Mouse (Mus musculus) forebrain, embryonic 11.5 days (tissue): ENCODE data around the gene Mpp3. TPM values are rescaled to one million over a fixed set of nuclear protein-coding genes. Genes with fewer than 3 reads are reported as not detected.
A peak's percentile ranks its signal among the peaks of the same experiment; 100 is the strongest.

ENCODE experiments used
- ATAC-seq: fragments of 200-750 bp; cut with Nextera tagmentation; replicated peaks from 2 replicates; pipeline ENCODE4 v1.8.0; 2017; ENCODE audit warnings: moderate TSS enrichment; ENCODE audit not compliant: low FRiP score
- DNase-seq: peaks from one replicate; pipeline ENCODE4 v3.0.0-alpha.2; 2017; ENCODE audit warnings: low spot score
- H3K27ac ChIP-seq: fragments of 300-500 bp; sonication (generic); 2 replicates; pipeline ENCODE4 v1.5.1; 2014; ENCODE audit warnings: low read depth, low read length
- H3K27me3 ChIP-seq: fragments of 300-500 bp; sonication (generic); 2 replicates; pipeline ENCODE4 v1.6.1; 2014; ENCODE audit warnings: mild to moderate bottlenecking, low read length, mixed read lengths; ENCODE audit not compliant: control insufficient read depth, insufficient read depth
- H3K36me3 ChIP-seq: fragments of 300-500 bp; sonication (generic); 2 replicates; pipeline ENCODE4 v1.6.1; 2014; ENCODE audit warnings: mild to moderate bottlenecking, low read length, moderate library complexity, mixed read lengths; ENCODE audit not compliant: control insufficient read depth, insufficient read depth
- H3K4me1 ChIP-seq: fragments of 300-500 bp; sonication (generic); replicated peaks from 2 replicates; pipeline ENCODE4 v1.6.1; 2014; ENCODE audit warnings: low read length, mixed read lengths; ENCODE audit not compliant: control insufficient read depth, insufficient read depth
- H3K4me2 ChIP-seq: fragments of 300-500 bp; sonication (generic); 2 replicates; pipeline ENCODE4 v1.6.1; 2014; ENCODE audit warnings: low read depth, mild to moderate bottlenecking, low read length, moderate library complexity, mixed read lengths; ENCODE audit not compliant: severe bottlenecking
- H3K4me3 ChIP-seq: fragments of 300-500 bp; sonication (generic); 2 replicates; pipeline ENCODE4 v1.5.1; 2014; ENCODE audit warnings: low read depth, low read length
- H3K9ac ChIP-seq: fragments of 300-500 bp; sonication (generic); 2 replicates; pipeline ENCODE4 v1.6.1; 2014; ENCODE audit warnings: low read length
- H3K9me3 ChIP-seq: fragments of 300-500 bp; sonication (generic); 2 replicates; pipeline ENCODE4 v1.6.1; 2016; ENCODE audit warnings: low read length, mixed read lengths; ENCODE audit not compliant: control insufficient read depth
- WGBS: fragments of 180-500 bp; shearing (Covaris S2); extraction: QIAGEN DNeasy Blood & Tissue Kit; methylation state at CpG from one replicate; pipeline ENCODE4 v1.1.7; 2014; 5-methylcytosine and 5-hydroxymethylcytosine counted together
- polyA plus RNA-seq: library from polyadenylated mRNA; unstranded; fragments of >200 nt; fragmentation: Nextera tagmentation; extraction: Ambion mirVana; gene quantifications from 2 replicates; pipeline ENCODE4 v1.2.1, GENCODE M21; 2014

The Mpp3 gene
- polyA plus RNA-seq, 1 experiment from 2014 or later = 22.1 TPM

DNA sequence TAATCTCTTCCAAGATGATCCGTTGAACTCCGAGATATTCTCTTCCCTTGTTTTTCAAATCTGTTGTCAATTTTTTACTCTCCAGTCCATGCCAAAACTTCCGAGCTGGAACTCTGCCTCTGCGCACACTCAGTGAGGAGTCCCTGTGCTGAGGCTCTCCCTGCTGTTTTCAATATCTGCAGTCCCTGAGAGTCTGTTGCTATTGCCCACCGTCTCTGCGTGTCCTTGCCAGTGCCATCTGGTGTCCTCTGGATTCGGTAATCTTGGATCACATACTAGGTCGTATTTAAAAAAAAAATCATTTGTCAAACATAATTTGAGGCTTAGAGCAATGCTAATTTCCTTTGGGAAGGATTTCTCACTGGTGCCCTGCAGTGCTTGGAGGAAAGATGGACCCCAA is 6.6 kb upstream of the Mpp3 start:
- WGBS = 73% methylated on average over 8 of the region's 8 CpGs
- Histone ChIP-seq H3K27me3 (no peaks in the 10 kb centered on the region), H3K9ac (no peak overlapping the region), H3K9me3 (no peaks in the 10 kb centered on the region), H3K4me3 (no peak overlapping the region), H3K36me3 (no peaks in the 10 kb centered on the region), H3K4me2 (no peak overlapping the region), H3K4me1 (no peaks in the 10 kb centered on the region), H3K27ac (no peak overlapping the region)
- ATAC-seq (no peak), DNase-seq (no peak)

- no peak overlapping the region for H3K4me3 ChIP-seq
- no peak for ATAC-seq
- no peaks in the 10 kb centered on the region for H3K27me3 ChIP-seq
- H3K9me3 ChIP-seq = no peaks in the 10 kb centered on the region
- no peak overlapping the region for H3K27ac ChIP-seq
- H3K9ac ChIP-seq = no peak overlapping the region
- DNase-seq = no peak
- 89% methylated on average over 12 of the region's 12 CpGs for WGBS
- no peak overlapping the region for H3K4me2 ChIP-seq
- no peaks in the 10 kb centered on the region; the same call in 1 of the 2 replicates for H3K4me1 ChIP-seq
- no peaks in the 10 kb centered on the region for H3K36me3 ChIP-seq
Measured at GRCm38 (mm10) chr11:102033055-102033591, 4.9 kb upstream of the Mpp3 start.

- Histone ChIP-seq H3K4me3 (no peak overlapping the region), H3K9me3 (no peaks in the 10 kb centered on the region), H3K9ac (no peak overlapping the region), H3K36me3 (no peaks in the 10 kb centered on the region), H3K27me3 (no peaks in the 10 kb centered on the region), H3K4me2 (no peak overlapping the region), H3K4me1 (peaks cover 7% of the 10 kb centered on the region), H3K27ac (no peak overlapping the region)
- 83% methylated on average over 7 of the region's 7 CpGs for WGBS
- DNase-seq = no peak
- ATAC-seq = no peak
Measured at GRCm38 (mm10) chr11:102031149-102031548, 2.9 kb upstream of the Mpp3 start.

DNA sequence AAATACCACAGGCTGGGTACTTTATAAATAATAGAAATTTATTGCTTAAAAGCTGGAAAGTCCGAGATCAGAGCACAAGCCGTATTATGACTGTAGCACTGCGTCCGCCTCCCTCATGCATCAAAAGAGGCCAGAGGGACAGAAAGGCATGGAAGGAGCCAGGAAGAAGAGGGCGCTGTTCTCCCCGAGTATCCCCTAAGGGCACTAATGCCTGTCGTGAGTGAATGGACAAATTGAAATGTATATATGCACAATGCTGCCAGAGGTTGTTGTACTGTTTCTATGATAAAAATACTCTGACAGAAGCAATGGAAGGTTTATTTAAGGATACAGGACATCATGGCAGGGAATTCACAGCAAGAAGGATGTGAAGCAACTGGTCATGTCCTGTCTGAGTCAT is 1.7 kb upstream of the Mpp3 start:
- DNase-seq = no peak
- Histone ChIP-seq H3K9me3 (no peaks in the 10 kb centered on the region), H3K4me2 (no peak overlapping the region), H3K9ac (no peak overlapping the region), H3K27me3 (no peaks in the 10 kb centered on the region), H3K4me3 (no peak overlapping the region), H3K36me3 (no peaks in the 10 kb centered on the region), H3K27ac (no peak overlapping the region), H3K4me1 (peaks cover 11% of the 10 kb centered on the region)
- ATAC-seq = no peak
- 41% methylated on average over 7 of the region's 7 CpGs for WGBS

- H3K4me2 ChIP-seq = no peak overlapping the region
- no peak overlapping the region for H3K4me3 ChIP-seq
- H3K4me1 ChIP-seq = peaks cover 11% of the 10 kb centered on the region
- no peaks in the 10 kb centered on the region for H3K27me3 ChIP-seq
- no peak for ATAC-seq
- no peaks in the 10 kb centered on the region for H3K9me3 ChIP-seq
- DNase-seq = no peak
- H3K27ac ChIP-seq = no peak overlapping the region
- no peaks in the 10 kb centered on the region for H3K36me3 ChIP-seq
- 91% methylated on average over 4 of the region's 4 CpGs for WGBS
- no peak overlapping the region for H3K9ac ChIP-seq
Measured at GRCm38 (mm10) chr11:102029304-102029703, 1.0 kb upstream of the Mpp3 start.

DNA sequence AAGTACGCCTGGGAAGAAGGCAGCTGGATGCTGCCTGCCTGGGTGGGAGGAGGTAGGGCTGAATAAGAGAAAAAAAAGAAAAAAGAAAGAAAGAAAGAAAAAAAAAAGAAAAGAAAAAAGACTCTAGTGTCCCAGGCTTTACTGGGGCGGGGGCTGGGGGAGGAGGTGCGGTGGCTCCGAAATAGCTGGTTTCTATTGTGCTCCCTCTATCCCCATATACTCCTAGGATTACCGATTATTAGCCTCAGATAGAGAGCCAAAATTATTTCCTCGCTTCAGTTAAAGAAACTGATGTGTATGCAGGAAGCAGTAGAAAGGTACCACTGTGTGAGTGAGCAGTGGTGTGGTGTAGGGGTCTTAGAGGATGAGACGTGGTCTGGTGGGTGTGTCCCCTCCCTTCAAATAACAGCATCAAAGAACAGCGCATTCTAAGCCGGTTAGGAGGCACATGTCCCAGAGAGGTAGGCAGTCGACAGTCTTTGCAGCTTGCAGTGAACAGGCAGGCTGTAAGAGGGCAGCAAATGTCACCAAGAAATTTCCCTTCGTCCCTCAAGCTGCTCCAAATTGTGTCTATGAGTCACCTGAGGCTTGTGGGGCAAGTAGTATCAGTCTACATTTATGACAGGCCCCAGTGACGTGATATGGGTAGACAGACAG is 772 bp downstream of the Mpp3 start:
- Histone ChIP-seq H3K4me3 (peak overlapping the region; percentile 65), H3K27ac (peak overlapping the region; percentile 83), H3K4me1 (peaks cover 11% of the 10 kb centered on the region), H3K9ac (peak overlapping the region; percentile 83), H3K36me3 (no peaks in the 10 kb centered on the region), H3K9me3 (no peaks in the 10 kb centered on the region), H3K4me2 (peak overlapping the region; percentile 84), H3K27me3 (no peaks in the 10 kb centered on the region)
- WGBS = 6% methylated on average over 12 of the region's 12 CpGs
- no peak for DNase-seq
- ATAC-seq = peak; percentile 35

DNA sequence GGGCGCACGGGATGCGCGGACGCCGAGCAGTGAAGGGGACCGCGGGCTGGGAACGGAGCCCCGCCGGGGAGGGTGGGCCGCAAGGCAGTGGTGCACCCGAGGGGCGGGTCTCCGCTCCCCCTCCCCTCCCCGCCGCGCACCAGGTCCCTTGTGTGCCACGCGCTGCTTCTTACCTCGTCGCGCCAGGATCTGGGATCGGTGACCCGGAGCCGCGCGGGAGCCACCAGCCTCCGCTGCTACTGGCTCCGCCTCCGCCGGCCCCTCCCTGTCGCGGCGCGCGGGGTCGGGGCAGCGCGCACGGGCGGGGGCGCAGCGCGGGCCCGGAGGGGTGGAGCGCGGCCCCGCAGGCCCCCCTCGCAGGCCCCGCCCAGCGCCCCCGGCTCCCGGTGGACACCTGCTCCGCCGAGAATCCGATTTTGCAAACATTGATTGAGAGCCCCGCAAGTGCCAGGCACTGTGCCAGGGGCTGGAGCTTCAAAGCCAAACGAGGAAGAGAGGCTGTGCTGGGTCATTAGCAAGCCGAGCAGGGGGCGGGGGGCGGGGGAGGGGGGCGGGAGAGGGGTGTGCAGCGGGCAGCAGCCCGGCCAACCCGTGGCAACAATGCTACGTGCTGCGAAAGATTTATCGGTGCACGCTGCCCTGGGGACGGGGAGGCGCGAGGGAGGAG is 1.4 kb downstream of the Mpp3 start:
- under 1% methylated on average over 58 of the region's 73 CpGs for WGBS
- Histone ChIP-seq H3K4me1 (peaks cover 11% of the 10 kb centered on the region), H3K27me3 (no peaks in the 10 kb centered on the region), H3K27ac (peak overlapping the region; percentile 83), H3K4me3 (peak overlapping the region; percentile 65), H3K4me2 (peak overlapping the region; percentile 84), H3K9me3 (no peaks in the 10 kb centered on the region), H3K9ac (peak overlapping the region; percentile 83), H3K36me3 (no peaks in the 10 kb centered on the region)
- ATAC-seq = peak; percentile 90
- peak; percentile 92 for DNase-seq

DNA sequence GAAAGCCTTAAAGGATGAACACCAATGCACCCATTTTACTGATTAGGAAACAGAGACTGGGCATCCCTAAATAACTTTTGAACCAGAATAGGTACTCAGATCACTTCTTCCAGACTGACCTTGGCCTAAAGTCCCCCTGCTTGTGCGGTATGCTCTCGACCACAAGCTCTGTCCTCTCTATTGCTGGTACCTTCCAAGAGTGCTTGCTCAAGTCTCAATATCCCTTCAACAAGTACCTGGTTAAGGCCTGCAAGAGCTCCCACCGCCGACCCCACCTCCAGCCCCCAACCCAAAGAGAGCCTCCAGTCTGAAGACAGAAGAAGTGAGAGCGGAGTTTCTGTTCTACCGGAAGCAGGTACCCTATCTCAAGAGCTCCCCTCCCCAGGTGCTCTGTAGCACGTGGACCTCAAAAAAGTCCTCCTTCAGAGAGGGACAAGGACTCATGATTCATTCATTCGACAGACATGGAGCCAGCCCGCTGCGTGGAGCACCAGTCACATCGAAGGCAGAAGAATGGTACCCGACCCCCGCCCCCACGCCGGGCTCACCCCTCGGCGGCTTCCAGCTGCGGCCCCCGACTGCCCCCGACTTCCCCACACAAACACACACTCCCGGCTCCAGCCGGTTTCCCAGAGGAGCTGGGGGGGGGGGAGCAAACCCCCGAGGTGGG is 2.1 kb downstream of the Mpp3 start:
- Histone ChIP-seq H3K9ac (peak overlapping the region; percentile 83), H3K4me3 (peak overlapping the region; percentile 65), H3K4me1 (peaks cover 11% of the 10 kb centered on the region), H3K27me3 (no peaks in the 10 kb centered on the region), H3K9me3 (no peaks in the 10 kb centered on the region), H3K4me2 (peak overlapping the region; percentile 84), H3K27ac (peak overlapping the region; percentile 83), H3K36me3 (no peaks in the 10 kb centered on the region)
- WGBS = 4% methylated on average over 23 of the region's 23 CpGs
- ATAC-seq = peak; percentile 19; the same call in 1 of the 2 replicates
- no peak for DNase-seq
